14 mouse cellular contexts compared by ENCODE assay signal in the genomic region with DNA sequence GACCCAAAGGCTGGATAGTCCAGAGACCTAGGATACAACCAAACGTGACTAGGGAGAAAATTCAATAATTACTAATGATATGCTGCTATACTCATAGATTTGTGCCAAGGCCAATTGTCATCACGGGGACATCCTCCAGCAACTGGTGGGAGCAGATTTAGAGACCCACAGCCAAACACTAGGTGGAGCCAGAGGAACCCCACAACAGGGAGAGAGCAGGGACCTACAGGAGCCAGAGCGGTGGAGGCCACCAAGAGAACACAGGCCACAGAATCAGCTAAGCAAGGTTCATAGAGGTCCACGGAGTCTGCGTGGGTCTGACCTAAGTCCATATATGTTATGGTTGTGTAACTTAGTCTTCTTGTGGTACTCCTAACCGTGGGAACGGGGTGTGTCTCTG. TPM values are rescaled to one million over a fixed set of nuclear protein-coding genes. Genes with fewer than 3 reads are reported as not detected.
A peak's percentile ranks its signal among the peaks of the same experiment; 100 is the strongest.
DNase-seq lines count a peak whose midpoint lies in the region; ATAC-seq and TF ChIP-seq lines count a peak whose summit lies in the region.
"Had no signal": no experiment of that assay in that cellular context is flagged by ENCODE, and none has a peak within 500 bp of the region (broad histone marks: within the 10 kb centered on the region; RNA-seq: fewer than 3 reads in every experiment).

No protein-coding gene starts in this region.

- H3K36me3 ChIP-seq in ES-Bruce4 (ENCODE audit: control insufficient read depth, insufficient read depth, low read length, poor library complexity, severe bottlenecking), result no peaks in the 10 kb centered on the region
- H3K36me3 ChIP-seq: embryonic facial prominence, embryonic 12.5 days; midbrain, embryonic 15.5 days had no signal

- ATAC-seq in CD4-positive, CD25-positive, alpha-beta regulatory T cell, adult 4 months, result no peak
- ATAC-seq: midbrain, embryonic 15.5 days had no signal

- peak; percentile 27 for DNase-seq in CD4-positive, CD25-positive, alpha-beta regulatory T cell, adult 2 months (ENCODE audit: low read depth, low spot score)
- DNase-seq in kidney, postnatal 4 days, result peak; percentile 11 to 18
- DNase-seq in kidney, adult 8-10 months, result no peak
- peak; percentile 20 for DNase-seq in induced T-regulatory cell, adult 2 months (ENCODE audit: low read depth)
- no peak for DNase-seq in embryo, embryonic 11 days
- DNase-seq in gastrocnemius, postnatal 25 days, result no peak
- DNase-seq: layer of hippocampus, postnatal 36 days; lung, adult 18-20 months had no signal

- no peaks in the 10 kb centered on the region for H3K9me3 ChIP-seq in ES-Bruce4 (replicated peaks; ENCODE audit: control insufficient read depth, insufficient read depth, low read length, poor library complexity, severe bottlenecking)
- H3K9me3 ChIP-seq: embryonic facial prominence, embryonic 12.5 days; midbrain, embryonic 15.5 days had no signal

- TF ChIP-seq POLR2A in ES-Bruce4 (IDR thresholded peaks at IDR 0.05; ENCODE audit: insufficient read depth, low read length), result no peak

- H3K27me3 ChIP-seq in ES-Bruce4 (ENCODE audit: control insufficient read depth, insufficient read depth, low read length, poor library complexity, severe bottlenecking), result no peaks in the 10 kb centered on the region
- H3K27me3 ChIP-seq: embryonic facial prominence, embryonic 12.5 days; midbrain, embryonic 15.5 days had no signal

- H3K4me1 ChIP-seq in ES-Bruce4 (ENCODE audit: control insufficient read depth, insufficient read depth, low read length), result no peaks in the 10 kb centered on the region
- H3K4me1 ChIP-seq: embryonic facial prominence, embryonic 12.5 days; midbrain, embryonic 15.5 days had no signal

- no peak for TF ChIP-seq EP300 in ES-Bruce4 (IDR thresholded peaks at IDR 0.05; ENCODE audit: insufficient read depth, low read depth, low read length)

- no peak overlapping the region for H3K27ac ChIP-seq in ES-Bruce4 (ENCODE audit: insufficient read depth, low read length)
- H3K27ac ChIP-seq: embryonic facial prominence, embryonic 12.5 days; midbrain, embryonic 15.5 days had no signal

- no peak overlapping the region for H3K4me3 ChIP-seq in ES-Bruce4 (ENCODE audit: low read depth, low read length)
- H3K4me3 ChIP-seq: embryonic facial prominence, embryonic 12.5 days; midbrain, embryonic 15.5 days had no signal

- no peak overlapping the region for H3K9ac ChIP-seq in ES-Bruce4 (ENCODE audit: low read depth, poor library complexity, severe bottlenecking)
- H3K9ac ChIP-seq: embryonic facial prominence, embryonic 12.5 days; midbrain, embryonic 15.5 days had no signal

- peak; percentile 45 for TF ChIP-seq CTCF in ES-Bruce4 (IDR thresholded peaks at IDR 0.05; ENCODE audit: low read depth, low read length)

RNA-seq across cellular contexts. Expression of gene Gabrr3, which starts 6.0 kb away (rescaled TPM):
- polyA plus RNA-seq in CD4-positive, CD25-positive, alpha-beta regulatory T cell, adult 4 months (2017; shearing (Covaris generic)), result not detected
- polyA plus RNA-seq in ES-Bruce4 (2011; ENCODE audit: insufficient read depth, insufficient read length, low read depth, missing spikeins), result not detected in 2 replicates
- total RNA-seq in gastrocnemius, postnatal 25 days (2021), result not detected
- total RNA-seq: layer of hippocampus, postnatal 36 days had no signal
- polyA plus RNA-seq: heart, embryonic 11.5 days had no signal

RNA-seq across cellular contexts. Expression of gene Olfr209, which starts 37.3 kb away (rescaled TPM):
- polyA plus RNA-seq in CD4-positive, CD25-positive, alpha-beta regulatory T cell, adult 4 months (2017; shearing (Covaris generic)), result not detected
- not detected in 2 replicates for polyA plus RNA-seq in ES-Bruce4 (2011; ENCODE audit: insufficient read depth, insufficient read length, low read depth, missing spikeins)
- not detected for total RNA-seq in gastrocnemius, postnatal 25 days (2021)
- total RNA-seq: layer of hippocampus, postnatal 36 days had no signal
- polyA plus RNA-seq: embryonic facial prominence, embryonic 12.5 days; heart, embryonic 11.5 days; intestine, embryonic 14.5 days; midbrain, embryonic 15.5 days had no signal

RNA-seq across cellular contexts. Expression of gene Olfr206, which starts 52.1 kb away (rescaled TPM):
- not detected for polyA plus RNA-seq in CD4-positive, CD25-positive, alpha-beta regulatory T cell, adult 4 months (2017; shearing (Covaris generic))
- not detected in 2 replicates for polyA plus RNA-seq in ES-Bruce4 (2011; ENCODE audit: insufficient read depth, insufficient read length, low read depth, missing spikeins)
- total RNA-seq in gastrocnemius, postnatal 25 days (2021), result not detected
- total RNA-seq: layer of hippocampus, postnatal 36 days had no signal
- polyA plus RNA-seq: embryonic facial prominence, embryonic 12.5 days; heart, embryonic 11.5 days; intestine, embryonic 14.5 days; midbrain, embryonic 15.5 days had no signal

Comparison
In these comparisons a context has a peak if more than half of its experiments do, and no peak if none do; other contexts are left out.
1. DNase-seq: peak in CD4-positive, CD25-positive, alpha-beta regulatory T cell, adult 2 months (single experiment), kidney, postnatal 4 days (2 of 2) and induced T-regulatory cell, adult 2 months (single experiment); none in kidney, adult 8-10 months (0 of 2), embryo, embryonic 11 days (single experiment) and gastrocnemius, postnatal 25 days (single experiment).